Mouse (Mus musculus) intestine, postnatal 0 days (tissue): ENCODE results near the gene Olfr309. TPM values are rescaled to one million over a fixed set of nuclear protein-coding genes. Genes with fewer than 3 reads are reported as not detected.

Experiments
- ATAC-seq: fragments of 200-750 bp; cut with Nextera tagmentation; 2 replicates; pipeline ENCODE4 v1.8.0; 2017; ENCODE audit warnings: mild to moderate bottlenecking, moderate TSS enrichment, moderate library complexity
- H3K27ac ChIP-seq: fragments of 300-500 bp; sonication (generic); 2 replicates; pipeline ENCODE4 v1.5.1; 2014; ENCODE audit warnings: mild to moderate bottlenecking, low read depth, low read length, moderate library complexity
- H3K27me3 ChIP-seq: fragments of 300-500 bp; sonication (generic); replicated peaks from 2 replicates; pipeline ENCODE4 v1.6.1; 2014; ENCODE audit warnings: low read length, mixed read lengths; ENCODE audit not compliant: control insufficient read depth, insufficient read depth
- H3K36me3 ChIP-seq: fragments of 300-500 bp; sonication (generic); 2 replicates; pipeline ENCODE4 v1.6.1; 2014; ENCODE audit warnings: mild to moderate bottlenecking, moderate library complexity; ENCODE audit not compliant: control insufficient read depth, insufficient read depth
- H3K4me1 ChIP-seq: fragments of 300-500 bp; sonication (generic); replicated peaks from 2 replicates; pipeline ENCODE4 v1.6.1; 2014; ENCODE audit warnings: antibody characterized with exemption, low read length, mixed read lengths; ENCODE audit not compliant: control insufficient read depth, insufficient read depth
- H3K4me2 ChIP-seq: fragments of 300-500 bp; sonication (generic); replicated peaks from 2 replicates; pipeline ENCODE4 v1.6.1; 2014; ENCODE audit warnings: low read depth, mild to moderate bottlenecking, moderate library complexity
- H3K4me3 ChIP-seq: fragments of 300-500 bp; sonication (generic); 2 replicates; pipeline ENCODE4 v1.5.1; 2014; ENCODE audit warnings: low read depth, low read length
- H3K9ac ChIP-seq: fragments of 300-500 bp; sonication (generic); 2 replicates; pipeline ENCODE4 v1.6.1; 2014; ENCODE audit warnings: mild to moderate bottlenecking, low read depth, low read length
- H3K9me3 ChIP-seq: fragments of 300-500 bp; sonication (generic); 2 replicates; pipeline ENCODE4 v1.6.1; 2016; ENCODE audit warnings: mixed run types; ENCODE audit not compliant: control insufficient read depth
- CTCF ChIP-seq: sonication (generic); IDR thresholded peaks from 2 replicates; pipeline ENCODE4 v1.5.1; 2016; ENCODE audit warnings: low read depth, mild to moderate bottlenecking, control low read depth, antibody characterized with exemption, moderate library complexity
- WGBS: fragments of 180-500 bp; shearing (Covaris S2); extraction: QIAGEN DNeasy Blood & Tissue Kit; methylation state at CpG from one replicate; pipeline ENCODE4 v1.1.7; 2014; 5-methylcytosine and 5-hydroxymethylcytosine counted together
- microRNA-seq: library from miRNA; unstranded; fragments of <30 nt; microRNA quantifications from one replicate; pipeline ENCODE4, GENCODE M21; 2016
- polyA plus RNA-seq: library from polyadenylated mRNA; unstranded; fragments of >200 nt; fragmentation: Nextera tagmentation; extraction: Ambion mirVana; gene quantifications from 2 replicates; pipeline ENCODE4 v1.2.1, GENCODE M21; 2015

Olfr309 gene
- polyA plus RNA-seq, 1 experiment from 2014 or later = not detected

- WGBS = 88% methylated on average over 2 of the region's 2 CpGs
- H3K4me2 ChIP-seq = no peak overlapping the region
- no peaks in the 10 kb centered on the region for H3K36me3 ChIP-seq
- H3K27me3 ChIP-seq = no peaks in the 10 kb centered on the region
- no peak for ATAC-seq
- no peaks in the 10 kb centered on the region for H3K4me1 ChIP-seq
- no peak overlapping the region for H3K27ac ChIP-seq
- no peak overlapping the region for H3K9ac ChIP-seq
- no peaks in the 10 kb centered on the region for H3K9me3 ChIP-seq
- TF ChIP-seq CTCF = no peak
- no peak overlapping the region for H3K4me3 ChIP-seq
Measured at GRCm38 (mm10) chr7:86321323-86321722, 7.8 kb upstream of the Olfr309 start.

DNA sequence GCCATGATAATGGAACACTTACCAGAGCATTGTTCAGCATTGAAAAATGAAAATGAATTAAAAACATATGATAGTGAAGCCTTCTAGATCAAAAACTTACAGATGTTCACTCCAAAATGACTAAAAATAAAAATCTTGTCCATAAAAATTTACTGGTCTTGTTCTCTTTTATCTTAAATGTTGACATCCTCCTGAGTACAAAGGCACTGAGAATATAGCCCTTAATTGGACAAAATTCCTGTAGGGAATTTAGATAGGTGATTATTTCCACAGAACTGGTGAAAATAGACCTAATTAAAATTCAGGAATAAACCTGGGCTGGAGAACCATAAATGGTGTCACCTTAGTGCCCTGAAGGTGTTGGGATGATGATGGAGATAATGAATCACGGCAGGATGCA is 36.4 kb downstream of the Olfr309 start, which contains the start of gene Olfr310:
TSS of gene Olfr310 (minus strand) at position 101 of the 400 bp plus-strand sequence.
- WGBS = 70% methylated on average over 1 of the region's 1 CpGs
- no peak within 1 kb of the TSS for H3K4me3 ChIP-seq
- H3K4me1 ChIP-seq = no peaks in the 10 kb centered on the region
- H3K27ac ChIP-seq = no peak within 1 kb of the TSS
- H3K9ac ChIP-seq = no peak within 1 kb of the TSS
- H3K9me3 ChIP-seq = no peaks in the 10 kb centered on the region
- H3K4me2 ChIP-seq = no peak within 1 kb of the TSS
- ATAC-seq = no peak
- TF ChIP-seq CTCF = no peak
- H3K27me3 ChIP-seq = no peaks in the 10 kb centered on the region
- H3K36me3 ChIP-seq = no peaks in the 10 kb centered on the region

Small RNA genes lying within 50 kb of the gene (microRNA-seq; reads per million reads assigned to microRNA genes)
- gene Gm23192 = not detected

Other genes with a start within 250 kb of the Olfr309 start
- not detected in 2 replicates for gene Vmn2r75, start 141.9 kb downstream of the Olfr309 start, polyA plus RNA-seq
- gene Vmn2r76, start 67.4 kb downstream of the Olfr309 start, polyA plus RNA-seq = not detected in 2 replicates
- not detected in 2 replicates for gene Olfr310, start 36.5 kb downstream of the Olfr309 start, polyA plus RNA-seq
- gene Olfr308, start 11.9 kb upstream of the Olfr309 start, polyA plus RNA-seq = not detected in 2 replicates
- not detected in 2 replicates for gene Olfr307, start 23.9 kb upstream of the Olfr309 start, polyA plus RNA-seq
- gene Olfr305, start 53.2 kb upstream of the Olfr309 start, polyA plus RNA-seq = not detected in 2 replicates
- not detected in 2 replicates for gene Olfr304, start 73.0 kb upstream of the Olfr309 start, polyA plus RNA-seq
- not detected in 2 replicates for gene Olfr303, start 84.1 kb upstream of the Olfr309 start, polyA plus RNA-seq
- gene Olfr301, start 90.1 kb upstream of the Olfr309 start, polyA plus RNA-seq = not detected in 2 replicates
- not detected in 2 replicates for gene Olfr299, start 146.2 kb upstream of the Olfr309 start, polyA plus RNA-seq
- gene Olfr298, start 178.8 kb upstream of the Olfr309 start, polyA plus RNA-seq = not detected in 2 replicates
- gene Olfr297, start 206.3 kb upstream of the Olfr309 start, polyA plus RNA-seq = not detected in 2 replicates